Comparison of ENCODE assay signal across 8 mouse cellular contexts in the genomic region with DNA sequence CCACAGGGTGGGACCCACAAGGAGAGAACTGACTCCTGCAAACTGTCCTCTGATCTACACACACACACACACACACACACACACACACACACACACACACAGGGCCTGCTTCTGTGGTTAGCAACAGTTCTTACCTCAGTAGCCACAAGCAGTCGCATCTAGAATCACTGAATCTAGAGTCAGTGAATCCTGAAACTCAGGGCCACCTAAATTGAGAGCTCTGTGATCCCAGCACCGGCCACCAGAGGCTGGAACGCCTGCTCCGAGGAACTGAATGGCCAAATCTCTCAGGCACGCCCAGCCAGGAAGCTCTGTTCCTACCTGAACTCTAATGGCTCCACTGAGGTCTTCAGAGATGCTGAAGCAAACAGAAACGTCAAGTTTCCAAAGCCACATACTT. TPM values are rescaled to one million over a fixed set of nuclear protein-coding genes. Genes with fewer than 3 reads are reported as not detected.
DNase-seq lines count a peak whose midpoint lies in the region; ATAC-seq and TF ChIP-seq lines count a peak whose summit lies in the region.

No protein-coding gene starts in this region.

- no peaks in the 10 kb centered on the region for H3K36me3 ChIP-seq in hindbrain, postnatal 0 days (ENCODE audit: insufficient read depth, low read length)
- no peaks in the 10 kb centered on the region for H3K36me3 ChIP-seq in hindbrain, embryonic 10.5 days
- H3K36me3 ChIP-seq in forebrain, embryonic 11.5 days (ENCODE audit: control insufficient read depth, insufficient read depth, low read length), result no peaks in the 10 kb centered on the region

- TF ChIP-seq CTCF in hindbrain, postnatal 0 days (IDR thresholded peaks at IDR 0.05; ENCODE audit: low read depth), result peak; percentile 60

- H3K4me1 ChIP-seq in hindbrain, postnatal 0 days (ENCODE audit: insufficient read depth, low read length), result no peaks in the 10 kb centered on the region
- no peaks in the 10 kb centered on the region for H3K4me1 ChIP-seq in hindbrain, embryonic 10.5 days (replicated peaks)
- no peaks in the 10 kb centered on the region for H3K4me1 ChIP-seq in forebrain, embryonic 11.5 days (replicated peaks; ENCODE audit: control insufficient read depth, insufficient read depth, low read length)

- H3K27me3 ChIP-seq in hindbrain, postnatal 0 days (ENCODE audit: insufficient read depth, low read length), result no peaks in the 10 kb centered on the region
- H3K27me3 ChIP-seq in hindbrain, embryonic 10.5 days (ENCODE audit: insufficient read depth, poor library complexity, severe bottlenecking), result no peaks in the 10 kb centered on the region
- no peaks in the 10 kb centered on the region for H3K27me3 ChIP-seq in forebrain, embryonic 11.5 days (ENCODE audit: control insufficient read depth, insufficient read depth, low read length)

- peak; percentile 16 for DNase-seq in hindbrain, postnatal 0 days (ENCODE audit: low spot score)
- DNase-seq in hindbrain, embryonic 10.5 days (ENCODE audit: low spot score), result no peak
- DNase-seq in adrenal gland, postnatal 36 days, result peak; percentile 51 to 59
- DNase-seq in lung, postnatal 14 days, result peak; percentile 50
- DNase-seq in right cerebral cortex, adult 18-20 months, result no peak
- no peak for DNase-seq in right cerebral cortex, postnatal 10 days (ENCODE audit: low spot score in 2 of 2)
- no peak for DNase-seq in forebrain, embryonic 11.5 days (ENCODE audit: low spot score)

- no peaks in the 10 kb centered on the region for H3K9me3 ChIP-seq in hindbrain, postnatal 0 days (ENCODE audit: low read length)
- no peaks in the 10 kb centered on the region for H3K9me3 ChIP-seq in hindbrain, embryonic 10.5 days
- H3K9me3 ChIP-seq in forebrain, embryonic 11.5 days (ENCODE audit: control insufficient read depth, low read length), result no peaks in the 10 kb centered on the region

- WGBS in hindbrain, postnatal 0 days, result 33% methylated on average over 6 of the region's 6 CpGs
- 30% methylated on average over 6 of the region's 6 CpGs for WGBS in hindbrain, embryonic 10.5 days
- WGBS in forebrain, embryonic 11.5 days, result 31% methylated on average over 6 of the region's 6 CpGs

- H3K27ac ChIP-seq in hindbrain, postnatal 0 days, result no peak overlapping the region
- no peak overlapping the region for H3K27ac ChIP-seq in hindbrain, embryonic 10.5 days
- no peak overlapping the region for H3K27ac ChIP-seq in forebrain, embryonic 11.5 days (ENCODE audit: low read depth, low read length)

- no peak overlapping the region for H3K9ac ChIP-seq in hindbrain, postnatal 0 days (replicated peaks; ENCODE audit: low read length)
- no peak overlapping the region for H3K9ac ChIP-seq in forebrain, embryonic 11.5 days (ENCODE audit: low read length)

- no peak for ATAC-seq in hindbrain, postnatal 0 days
- peak; percentile 36 for ATAC-seq in CD4-positive, CD25-positive, alpha-beta regulatory T cell, adult 4 months
- no peak for ATAC-seq in forebrain, embryonic 11.5 days (replicated peaks; ENCODE audit: low FRiP score)

- no peak overlapping the region for H3K4me3 ChIP-seq in hindbrain, postnatal 0 days (ENCODE audit: low read length)
- H3K4me3 ChIP-seq in hindbrain, embryonic 10.5 days, result no peak overlapping the region
- no peak overlapping the region for H3K4me3 ChIP-seq in forebrain, embryonic 11.5 days (ENCODE audit: low read depth, low read length)

- no peak overlapping the region for H3K4me2 ChIP-seq in hindbrain, postnatal 0 days (ENCODE audit: low read depth, low read length)
- no peak overlapping the region for H3K4me2 ChIP-seq in forebrain, embryonic 11.5 days (ENCODE audit: low read depth, low read length, severe bottlenecking)

RNA-seq across cellular contexts. Expression of a gene that starts 57.6 kb away (rescaled TPM):
- 13.7 and 19.4 TPM in 2 replicates for total RNA-seq in hindbrain, postnatal 0 days (2014; rRNA removed)
- polyA plus RNA-seq in hindbrain, postnatal 0 days (2015; fragmentation: Nextera tagmentation; extraction: Ambion mirVana), result 18.3 and 19.4 TPM in 2 replicates
- polyA plus RNA-seq in hindbrain, embryonic 10.5 days (2016; fragmentation: Nextera tagmentation; extraction: Ambion mirVana), result 3.8 and 4.8 TPM in 2 replicates
- 1 to 10 TPM; 1.1 to 1.9 TPM for polyA plus RNA-seq in CD4-positive, CD25-positive, alpha-beta regulatory T cell, adult 4 months (2017; shearing (Covaris generic))
- total RNA-seq in adrenal gland, postnatal 36 days (2021), result 10 to 100 TPM; 19.2 to 36.5 TPM
- 2.4 and 3.5 TPM in 2 replicates for polyA plus RNA-seq in forebrain, embryonic 11.5 days (2014; fragmentation: Nextera tagmentation; extraction: Ambion mirVana)

RNA-seq across cellular contexts. Expression of a gene that starts 59.2 kb away (rescaled TPM):
- 94.1 and 142 TPM in 2 replicates for total RNA-seq in hindbrain, postnatal 0 days (2014; rRNA removed)
- 162 TPM in 2 replicates for polyA plus RNA-seq in hindbrain, postnatal 0 days (2015; fragmentation: Nextera tagmentation; extraction: Ambion mirVana)
- polyA plus RNA-seq in hindbrain, embryonic 10.5 days (2016; fragmentation: Nextera tagmentation; extraction: Ambion mirVana), result 58.4 and 63.7 TPM in 2 replicates
- polyA plus RNA-seq in CD4-positive, CD25-positive, alpha-beta regulatory T cell, adult 4 months (2017; shearing (Covaris generic)), result 10 to 100 TPM; 24.3 to 30.7 TPM
- 10 to 100 TPM; 60.5 to 73.4 TPM for total RNA-seq in adrenal gland, postnatal 36 days (2021)
- polyA plus RNA-seq in forebrain, embryonic 11.5 days (2014; fragmentation: Nextera tagmentation; extraction: Ambion mirVana), result 48.5 and 49.5 TPM in 2 replicates

RNA-seq across cellular contexts. Expression of a gene that starts 59.4 kb away (rescaled TPM):
- 108 and 139 TPM in 2 replicates for total RNA-seq in hindbrain, postnatal 0 days (2014; rRNA removed)
- polyA plus RNA-seq in hindbrain, postnatal 0 days (2015; fragmentation: Nextera tagmentation; extraction: Ambion mirVana), result 63.3 and 66.3 TPM in 2 replicates
- polyA plus RNA-seq in hindbrain, embryonic 10.5 days (2016; fragmentation: Nextera tagmentation; extraction: Ambion mirVana), result 134 and 184 TPM in 2 replicates
- under 1 TPM; 0.65 TPM for polyA plus RNA-seq in CD4-positive, CD25-positive, alpha-beta regulatory T cell, adult 4 months (2017; shearing (Covaris generic))
- total RNA-seq in adrenal gland, postnatal 36 days (2021), result 10 to 100 TPM; 43.4 to 48.8 TPM
- polyA plus RNA-seq in forebrain, embryonic 11.5 days (2014; fragmentation: Nextera tagmentation; extraction: Ambion mirVana), result 130 and 144 TPM in 2 replicates

Comparison
In these comparisons a context has a peak if more than half of its experiments do, and no peak if none do; other contexts are left out.
1. DNase-seq: peak in hindbrain, postnatal 0 days (single experiment), adrenal gland, postnatal 36 days (2 of 2) and lung, postnatal 14 days (single experiment); none in hindbrain, embryonic 10.5 days (single experiment), right cerebral cortex, adult 18-20 months (single experiment), right cerebral cortex, postnatal 10 days (0 of 2) and forebrain, embryonic 11.5 days (single experiment).
2. RNA of a gene that starts 59.4 kb away (polyA plus RNA-seq): 134 to 184 TPM in hindbrain, embryonic 10.5 days, 130 to 144 TPM in forebrain, embryonic 11.5 days and 63.3 to 66.3 TPM in hindbrain, postnatal 0 days; 0.65 TPM in CD4-positive, CD25-positive, alpha-beta regulatory T cell, adult 4 months; every median in the first group is over 10 times any median in the second.